Mouse (Mus musculus) embryo, embryonic 11.5 days (tissue): ENCODE data around the gene Gbp9.
"Not testable (repeated sequence)": the region's sequence is repeated elsewhere in the genome, so short reads cannot be mapped to it uniquely, and the experiment has no call there.

Source experiments
- DNase-seq: peaks from one replicate; pipeline ENCODE4 v3.0.0-alpha.2; 2012; ENCODE audit warnings: low read depth, low spot score

The Gbp9 gene

DNA sequence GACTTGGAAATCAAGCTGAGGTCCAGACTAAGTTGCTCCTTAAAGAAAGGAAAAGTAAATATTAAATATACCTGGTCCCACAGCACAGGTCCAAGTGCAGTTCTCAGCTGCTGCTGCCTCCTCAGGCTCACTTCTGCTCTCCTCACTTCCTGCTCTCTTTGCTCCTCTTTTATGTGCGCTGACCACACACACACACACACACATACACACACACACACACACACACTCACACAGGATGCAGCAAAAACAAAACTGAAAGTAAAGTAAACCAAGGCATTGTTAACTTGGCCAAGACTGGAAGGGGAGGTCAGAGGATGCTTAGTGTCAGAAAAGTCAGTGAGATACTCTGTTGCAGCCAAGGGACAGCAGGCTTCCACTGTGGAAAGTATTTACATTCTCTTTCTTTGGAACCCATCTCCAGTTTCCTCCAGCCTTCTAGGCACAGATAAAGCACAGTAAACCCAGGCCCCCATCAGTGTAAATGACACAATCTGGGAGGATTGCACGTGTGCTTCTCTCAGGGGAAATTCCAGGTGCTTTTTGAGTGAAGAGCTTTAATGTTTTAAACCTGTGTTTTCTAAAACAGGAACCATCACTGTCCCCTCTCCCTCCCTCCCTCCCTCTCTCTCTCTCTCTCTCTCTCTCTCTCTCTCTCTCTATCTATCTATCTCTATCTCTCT is at the start of gene Gbp9, which contains the start of the genes Gbp8 and Gbp4:
TSS of gene Gbp9 (minus strand) at position 131 of the 680 bp plus-strand sequence.
TSS of gene Gbp8 (minus strand) at position 132 of the 680 bp plus-strand sequence.
TSS of gene Gbp4 (minus strand) at position 178 of the 680 bp plus-strand sequence.
- not testable (repeated sequence) for DNase-seq

DNA sequence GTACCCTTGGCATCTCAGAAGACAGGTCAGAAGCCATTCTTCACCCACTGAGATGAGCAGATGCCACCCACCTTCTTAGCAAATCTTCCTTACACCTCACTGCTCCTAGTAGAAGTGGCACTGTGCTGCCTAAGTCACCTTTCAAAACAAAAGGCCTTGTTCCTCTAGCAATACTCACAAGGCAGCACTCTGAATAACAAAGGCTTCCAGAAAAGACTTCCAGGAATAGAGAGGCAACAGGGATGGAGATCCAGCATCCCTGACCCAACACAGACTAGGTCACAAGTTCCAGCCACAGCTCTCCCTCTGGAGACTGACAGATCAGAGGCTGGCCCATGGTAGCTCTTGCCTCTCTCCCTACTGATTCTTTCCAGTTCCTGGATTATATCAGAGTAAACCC is 42.1 kb upstream of the Gbp9 start:
- no peak for DNase-seq

- no peak for DNase-seq
Observed at GRCm38 (mm10) chr5:105156582-105156981, 17.2 kb upstream of the Gbp9 start.

GRCm38 (mm10) chr5:105154049-105154448 is 14.7 kb upstream of the Gbp9 start:
- DNase-seq = no peak

GRCm38 (mm10) chr5:105148062-105148461 is 8.7 kb upstream of the Gbp9 start:
- DNase-seq = not testable (repeated sequence)

GRCm38 (mm10) chr5:105146447-105146846 is 7.1 kb upstream of the Gbp9 start:
- no peak for DNase-seq

DNA sequence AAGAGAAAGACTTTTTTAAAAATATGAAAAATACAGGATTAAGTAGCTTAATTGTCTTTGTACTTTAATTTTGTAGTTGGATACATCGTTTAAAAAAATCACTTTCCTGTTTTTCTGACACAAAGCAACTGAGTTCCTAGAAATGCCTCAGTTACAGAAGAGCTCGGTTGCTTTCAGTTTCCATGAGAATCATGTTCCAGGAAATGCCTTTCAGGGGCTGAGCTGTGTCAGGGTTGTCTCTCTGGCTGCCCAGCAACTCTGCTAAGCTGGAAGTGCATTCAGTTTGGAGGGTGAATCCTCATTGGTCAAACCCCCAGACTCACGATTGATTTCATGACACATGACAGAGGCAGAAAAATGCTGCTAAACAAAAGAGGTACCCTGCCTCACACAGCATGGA is 6.4 kb upstream of the Gbp9 start:
- not testable (repeated sequence) for DNase-seq

DNA sequence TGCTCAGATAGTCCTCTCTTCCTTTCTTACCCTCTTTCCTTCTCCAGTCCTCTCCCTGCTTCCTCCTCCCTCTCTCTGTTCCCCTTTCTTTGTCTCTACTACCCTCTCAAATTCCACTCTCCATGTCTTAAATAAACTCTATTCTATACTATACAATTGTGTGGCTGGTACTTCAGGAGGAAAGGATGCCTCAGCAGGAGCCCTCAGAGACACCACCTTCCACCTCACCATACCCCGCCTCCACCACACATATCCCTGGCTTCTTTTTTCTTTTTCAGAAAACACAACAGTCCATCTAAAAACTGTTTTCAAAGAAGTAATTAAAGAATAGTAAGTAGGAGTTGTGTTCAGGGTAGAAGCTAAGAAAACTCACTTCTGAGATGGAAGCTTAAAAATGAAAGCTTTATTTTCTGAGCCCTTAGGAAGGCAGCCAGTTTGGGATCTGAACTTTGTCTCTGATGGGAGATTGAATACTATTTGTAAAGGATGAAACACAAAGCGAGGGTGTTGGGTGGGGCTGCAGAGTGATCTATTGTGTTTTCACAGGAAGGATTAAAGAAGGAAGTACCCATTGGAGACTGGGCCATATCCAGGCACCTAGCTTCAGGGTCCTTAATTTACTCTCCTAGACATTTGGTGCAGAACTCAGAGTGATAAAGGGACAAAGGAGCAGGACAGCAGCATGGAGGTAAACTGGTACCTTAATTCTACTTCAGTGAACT is 911 bp upstream of the Gbp9 start:
- DNase-seq = not testable (repeated sequence)

- DNase-seq = no peak
Observed at GRCm38 (mm10) chr5:105138906-105139305, 433 bp downstream of the Gbp9 start.

- DNase-seq = not testable (repeated sequence)
Observed at GRCm38 (mm10) chr5:105136706-105137304, 2.5 kb downstream of the Gbp9 start.

- not testable (repeated sequence) for DNase-seq
Observed at GRCm38 (mm10) chr5:105121731-105122130, 17.6 kb downstream of the Gbp9 start.

DNA sequence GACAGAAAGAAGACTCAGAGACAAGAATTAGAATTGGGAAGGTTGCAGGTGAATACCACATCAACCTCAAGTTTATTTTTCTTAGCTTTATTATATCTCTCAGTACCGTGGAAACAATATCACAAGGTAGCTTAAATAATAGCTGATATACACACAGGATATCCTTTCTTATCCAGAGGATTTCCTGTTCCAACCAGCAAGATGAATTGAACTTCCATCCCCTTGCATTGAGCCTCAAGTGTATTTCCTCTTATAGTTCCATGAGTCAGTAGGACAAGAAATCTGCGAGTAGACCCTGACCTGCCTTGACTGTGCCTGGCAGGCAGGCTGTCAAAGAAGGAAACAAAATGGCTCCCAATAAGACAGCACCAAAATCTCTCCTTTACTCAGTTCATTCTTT is 23.6 kb downstream of the Gbp9 start:
- DNase-seq = no peak

GRCm38 (mm10) chr5:105114696-105115095 is 24.6 kb downstream of the Gbp9 start:
- DNase-seq = no peak

DNA sequence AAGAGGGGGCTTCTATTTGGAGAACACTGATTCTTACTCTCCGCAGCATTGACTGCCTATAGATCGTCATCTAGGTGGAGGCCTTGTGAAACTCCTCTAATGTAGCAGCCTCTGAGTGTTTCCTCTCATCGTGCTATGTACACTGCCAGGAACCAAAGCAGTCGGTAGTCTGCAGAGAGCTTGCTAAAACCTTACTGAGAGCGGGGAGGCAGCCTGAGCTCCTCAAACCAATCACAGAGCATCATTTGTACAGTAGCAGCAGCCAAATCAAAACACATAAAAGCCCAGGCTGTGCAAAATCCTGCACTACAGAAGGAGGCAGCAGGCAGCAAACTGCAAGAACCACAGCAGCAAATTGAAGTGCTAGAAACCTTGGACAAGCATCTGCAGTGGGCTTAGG is 25.7 kb downstream of the Gbp9 start:
- no peak for DNase-seq

- DNase-seq = not testable (repeated sequence)
Observed at GRCm38 (mm10) chr5:105110271-105110852, 29.0 kb downstream of the Gbp9 start.

DNA sequence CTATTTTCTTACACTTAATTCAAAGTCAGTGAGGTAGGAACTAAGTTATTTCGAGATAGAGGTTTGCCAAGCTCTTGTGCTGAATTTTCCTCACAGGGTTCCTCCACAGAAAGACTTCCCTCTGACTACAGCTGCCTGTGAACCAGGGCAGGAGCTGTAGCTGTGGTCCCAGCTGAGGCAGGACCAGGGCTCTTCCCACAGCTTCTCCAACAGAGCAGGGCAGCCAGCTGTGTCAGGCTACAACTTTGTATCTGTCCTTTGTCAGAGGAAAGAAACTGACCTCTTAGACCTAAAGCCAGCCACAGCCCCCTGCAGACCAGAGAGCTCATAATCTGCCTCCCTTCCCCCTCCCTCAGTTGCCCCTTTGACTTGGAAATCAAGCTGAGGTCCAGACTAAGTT is 29.6 kb downstream of the Gbp9 start:
- DNase-seq = not testable (repeated sequence)

DNA sequence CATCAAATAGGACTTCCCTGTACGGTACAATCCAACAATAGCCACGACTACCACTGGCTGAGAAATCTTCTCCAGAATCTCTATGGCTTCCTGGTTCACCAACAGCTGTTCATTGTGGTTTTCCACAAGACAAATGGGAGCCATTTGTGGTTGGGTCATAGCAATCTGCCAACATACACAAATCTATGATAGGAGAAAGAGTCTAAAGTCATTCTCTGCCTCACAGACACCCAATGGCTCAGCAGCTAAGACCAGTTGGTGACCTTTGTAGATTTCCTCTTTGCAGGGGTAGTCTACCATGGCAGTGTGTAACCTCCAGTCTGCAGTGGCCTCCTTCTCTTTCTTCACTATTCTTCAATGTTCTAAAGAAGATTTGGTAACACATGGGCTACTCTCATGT is 33.6 kb downstream of the Gbp9 start:
- not testable (repeated sequence) for DNase-seq

DNA sequence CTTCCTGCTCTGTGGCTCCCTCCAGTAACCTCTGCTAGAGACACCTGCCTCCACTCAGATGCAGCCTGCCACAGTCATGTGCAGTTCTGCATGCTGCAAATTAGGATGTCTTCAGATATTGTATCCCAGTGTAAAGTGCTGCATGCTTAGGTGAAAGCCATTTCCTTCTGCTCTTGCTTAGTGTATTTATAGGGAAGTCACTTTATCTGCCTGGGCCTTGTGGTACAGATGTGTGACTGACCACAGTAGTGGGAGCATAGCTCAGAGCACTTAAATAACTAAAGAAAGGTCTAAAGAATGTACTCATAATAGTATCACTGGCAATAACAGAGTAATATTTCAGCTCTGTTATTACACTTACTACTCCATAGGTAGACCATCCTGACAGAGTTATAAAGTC is 57.4 kb downstream of the Gbp9 start:
- DNase-seq = no peak

DNA sequence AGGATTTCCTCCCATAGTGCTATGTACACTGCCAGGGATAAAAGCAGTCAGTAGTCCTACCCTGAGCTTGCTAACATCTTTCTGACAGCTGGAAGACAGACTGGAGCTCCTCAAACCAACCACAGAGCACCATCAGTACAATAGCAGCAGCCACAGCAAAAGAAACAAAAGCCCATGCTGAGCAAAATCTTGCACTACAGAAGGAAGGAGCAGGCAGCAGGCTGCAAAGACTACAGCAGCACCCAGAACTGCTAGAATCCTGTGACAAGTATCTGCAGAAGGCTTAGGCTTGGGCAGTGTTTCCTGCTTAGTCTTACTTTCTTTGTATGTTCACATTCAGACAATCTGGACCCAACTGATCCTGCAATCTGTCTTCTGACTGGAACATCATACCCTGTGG is 71.0 kb downstream of the Gbp9 start:
- not testable (repeated sequence) for DNase-seq

DNA sequence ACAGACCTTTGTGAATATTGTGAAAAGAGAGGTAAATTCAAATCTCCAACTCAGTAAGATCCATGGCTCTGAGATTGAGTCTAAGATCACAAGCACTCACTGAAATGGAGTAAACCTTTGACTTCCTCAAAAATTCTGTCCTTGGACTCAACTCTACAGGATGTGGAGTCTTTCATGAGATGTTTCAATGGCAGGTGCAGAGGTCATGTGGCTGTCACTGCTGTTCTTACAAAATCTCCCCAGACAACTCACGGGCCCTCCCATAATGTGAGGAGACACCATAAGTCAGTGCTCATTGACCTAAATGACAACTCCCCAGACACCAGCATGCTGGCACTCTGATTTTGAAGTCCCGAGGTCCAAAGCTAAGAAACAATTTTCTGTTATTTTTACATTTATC is 74.9 kb downstream of the Gbp9 start:
- not testable (repeated sequence) for DNase-seq

GRCm38 (mm10) chr5:105063321-105063720 is 76.0 kb downstream of the Gbp9 start:
- DNase-seq = no peak

- DNase-seq = not testable (repeated sequence)
Observed at GRCm38 (mm10) chr5:105062403-105062802, 76.9 kb downstream of the Gbp9 start.
